Mouse (Mus musculus) gastrocnemius, postnatal 4 days (tissue): ENCODE measurements around the gene Olfr535. TPM values are rescaled to one million over a fixed set of nuclear protein-coding genes. Genes with fewer than 3 reads are reported as not detected.
"Not testable (repeated sequence)": the region's sequence is repeated elsewhere in the genome, so short reads cannot be mapped to it uniquely, and the experiment has no call there.

ENCODE experiments used
- DNase-seq, 2 experiments: peaks; one replicate each; pipeline ENCODE4 v3.0.0; 2021 to 2022; ENCODE audit warnings: low spot score in 2 of 2, mixed read lengths in 2 of 2
- long read RNA-seq, 2 experiments: library from polyadenylated mRNA; stranded (forward); transcript quantifications; one replicate each; pipeline ENCODE4 v2.0.0; 2021
- total RNA-seq, 2 experiments: library from RNA; stranded (reverse); gene quantifications; 2 replicates each; pipeline ENCODE4 v1.2.3; 2021

Olfr535 gene
- total RNA-seq = not detected
- long read RNA-seq, experiment 1 = 0 reads
- long read RNA-seq, experiment 2 = 0 reads

DNA sequence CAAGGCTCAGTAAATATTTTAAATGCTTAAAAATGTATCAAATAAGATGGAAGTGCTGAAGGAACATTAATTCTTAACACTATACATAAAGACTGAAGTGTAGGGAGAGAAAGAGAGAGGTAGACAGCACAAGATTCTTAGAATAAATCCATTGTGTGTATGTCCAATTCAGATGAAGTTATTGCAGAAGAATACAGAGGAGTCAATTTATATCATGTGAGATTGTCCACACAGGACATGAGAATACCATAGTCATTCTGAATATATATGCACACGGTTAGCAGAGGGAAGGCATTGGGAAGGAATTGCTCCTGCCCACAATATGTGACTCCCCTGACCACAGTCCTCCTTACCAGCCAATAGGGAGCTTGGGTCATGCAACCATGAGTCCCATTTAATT is at the start of gene Olfr535:
Gene Olfr535, plus strand, starts transcription at position 301 of the 400 bp plus-strand sequence.
- no peak for DNase-seq

DNA sequence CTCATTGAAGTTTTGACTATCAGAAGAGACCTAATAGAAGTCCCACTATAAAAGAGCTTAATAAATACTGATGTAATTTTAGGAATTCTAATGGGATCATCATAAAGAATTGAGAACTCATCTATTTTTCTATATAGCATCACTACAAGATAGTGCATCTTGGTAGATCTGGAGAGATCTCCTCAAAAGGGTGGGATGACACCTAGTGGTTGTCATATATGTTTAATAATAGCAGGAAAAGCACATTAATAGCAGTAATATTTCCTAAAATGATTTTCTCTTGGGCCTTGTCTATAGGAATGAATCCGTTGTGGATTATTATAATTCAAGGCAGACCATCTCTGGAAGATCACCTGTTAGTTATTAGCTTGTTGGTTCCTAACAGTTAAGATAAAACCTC is 40.9 kb upstream of the Olfr535 start:
- no peak for DNase-seq

DNA sequence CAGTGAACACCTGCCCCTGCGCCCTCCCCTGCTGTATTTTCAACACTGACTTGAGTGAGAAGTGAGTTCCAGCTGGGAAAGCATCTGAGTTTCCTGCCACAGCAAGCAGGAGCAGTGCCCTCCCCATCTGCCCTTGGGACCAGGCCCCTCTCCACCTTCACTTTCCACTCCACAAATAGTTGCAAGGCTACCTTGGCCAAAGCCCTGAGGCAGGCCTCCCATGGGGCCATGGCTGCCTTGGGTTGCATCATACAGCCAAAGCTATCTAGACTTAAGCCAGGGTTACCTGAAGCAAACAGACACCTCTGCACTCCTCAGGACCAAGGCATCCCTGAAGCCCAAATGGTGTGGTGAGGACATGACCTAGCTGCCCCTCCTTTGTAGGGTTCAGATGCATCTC is 20.9 kb upstream of the Olfr535 start, which contains the start of gene Olfr533:
Gene Olfr533, plus strand, starts transcription at position 301 of the 400 bp plus-strand sequence.
- not testable (repeated sequence) for DNase-seq

DNA sequence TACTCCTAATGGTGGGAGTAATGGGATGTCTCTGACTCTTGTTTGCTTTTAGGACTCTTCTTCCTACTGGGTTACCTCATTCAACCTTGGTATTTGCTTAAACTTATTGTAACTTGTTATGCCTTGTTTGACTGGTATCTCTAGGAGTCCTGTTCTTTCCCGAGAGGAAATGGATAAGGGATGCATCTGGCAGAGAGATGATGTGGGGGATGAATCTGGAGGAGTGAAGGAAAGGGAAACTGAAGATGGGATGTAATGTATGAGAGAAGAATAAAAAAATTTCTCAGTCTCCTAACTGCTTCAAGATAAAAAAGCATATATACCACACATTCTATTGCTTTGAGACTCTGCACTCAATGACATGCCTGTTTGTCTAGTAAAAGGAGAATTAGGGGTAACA is 6.1 kb upstream of the Olfr535 start:
- DNase-seq = no peak

DNA sequence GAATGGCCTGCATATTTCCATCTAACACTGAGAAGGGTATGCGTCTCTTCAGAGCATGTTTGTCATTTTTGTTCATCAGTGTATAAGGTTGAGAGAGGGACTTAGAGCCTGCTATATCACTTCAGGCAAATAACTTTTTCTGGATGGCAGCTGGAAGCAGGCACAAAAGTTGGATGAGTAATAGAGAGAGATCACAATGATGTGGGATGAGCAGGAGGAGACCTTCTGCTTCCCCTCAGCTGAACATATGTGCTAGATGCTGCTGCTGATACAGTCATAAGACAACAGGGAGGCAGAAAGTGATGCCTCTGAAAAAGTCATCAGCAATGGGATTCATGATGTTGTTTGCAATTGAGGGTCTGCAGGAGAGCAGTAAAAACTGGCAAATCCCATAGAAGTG is 5.3 kb upstream of the Olfr535 start:
- DNase-seq = no peak

DNA sequence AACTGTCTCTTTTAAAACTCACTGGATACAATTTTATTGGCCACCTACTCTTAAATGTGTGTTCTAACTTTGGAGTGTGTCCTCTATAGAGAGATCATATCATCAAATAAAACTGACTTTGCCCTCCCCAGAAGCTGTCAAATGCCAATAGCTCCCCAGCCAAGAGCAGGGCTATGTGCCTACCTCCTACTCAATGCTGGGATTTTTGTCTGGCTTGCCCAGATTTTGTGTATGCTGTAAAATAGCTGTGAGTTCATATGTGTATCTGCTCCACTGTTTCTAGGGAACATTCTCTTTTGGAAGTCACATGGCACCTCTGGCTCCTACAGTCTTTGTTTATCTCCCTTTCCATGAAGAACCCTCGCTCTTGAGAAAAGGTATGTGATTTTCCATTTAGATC is 5.0 kb downstream of the Olfr535 start:
- DNase-seq = no peak

DNA sequence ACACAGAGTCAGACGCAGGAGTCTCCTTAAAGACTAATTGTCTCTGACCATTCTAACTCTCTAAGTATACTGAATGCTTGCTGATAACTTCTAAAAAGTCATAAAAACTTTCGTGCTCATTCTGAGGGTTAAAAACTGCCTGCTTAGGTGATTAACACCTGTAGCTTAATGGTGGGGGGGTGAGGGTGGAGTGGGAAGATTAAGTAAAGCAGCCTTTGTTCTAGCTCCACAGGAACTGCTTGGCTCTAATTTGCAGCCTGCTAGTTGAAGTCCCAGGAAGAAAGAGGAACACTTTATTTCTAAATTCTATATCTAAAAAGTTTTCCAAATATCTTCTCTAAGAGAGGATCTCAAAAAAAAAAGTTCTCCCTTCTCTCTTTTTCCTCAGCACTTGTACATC is 10.2 kb downstream of the Olfr535 start:
- no peak for DNase-seq

DNA sequence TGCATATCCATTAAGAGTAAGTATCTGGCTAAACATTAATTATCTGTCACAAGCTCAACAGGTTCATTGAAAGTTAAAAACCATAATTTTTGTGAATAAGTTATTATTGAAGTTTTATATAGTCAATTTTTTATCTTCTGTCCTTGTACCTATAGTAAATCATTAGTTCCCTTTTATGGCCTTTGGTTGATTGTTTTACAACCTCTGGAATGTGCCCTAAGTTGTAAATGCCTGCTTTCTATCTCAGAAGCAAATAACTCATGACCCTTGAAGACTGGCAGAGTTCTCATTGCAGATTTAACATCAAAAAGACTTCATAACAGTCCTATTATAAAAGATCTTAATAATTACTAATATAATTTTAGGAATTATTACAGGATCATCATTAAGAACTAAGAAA is 10.7 kb downstream of the Olfr535 start:
- DNase-seq = no peak

DNA sequence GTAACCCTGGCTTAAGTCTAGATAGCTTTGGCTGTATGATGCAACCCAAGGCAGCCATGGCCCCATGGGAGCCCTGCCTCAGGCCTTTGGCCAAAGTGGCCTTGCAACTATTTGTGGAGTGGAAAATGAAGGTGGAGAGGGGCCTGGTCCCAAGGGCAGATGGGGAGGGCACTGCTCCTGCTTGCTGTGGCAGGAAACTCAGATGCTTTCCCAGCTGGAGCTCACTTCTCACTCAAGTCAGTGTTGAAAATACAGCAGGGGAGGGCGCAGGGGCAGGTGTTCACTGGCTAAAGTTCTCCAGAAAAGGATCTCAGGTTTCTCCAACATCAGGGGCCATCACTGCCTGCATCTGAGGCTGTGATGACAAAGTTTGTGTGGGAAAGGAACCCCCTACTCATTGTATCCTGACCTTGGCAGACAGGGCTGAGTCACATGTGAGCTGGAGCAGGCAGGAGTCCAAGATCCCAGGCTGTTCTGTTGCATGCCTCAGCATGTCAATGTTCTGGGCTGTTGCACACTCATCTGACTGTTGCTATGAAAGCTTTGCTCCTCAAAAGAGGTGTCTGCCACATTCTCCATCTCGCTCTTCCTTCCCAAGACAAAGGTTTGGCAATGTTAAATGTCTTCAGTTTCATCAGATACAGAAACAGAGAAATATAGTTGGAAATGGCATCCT is 23.5 kb downstream of the Olfr535 start, which contains the start of gene Olfr536:
Gene Olfr536, minus strand, starts transcription at position 51 of the 676 bp plus-strand sequence.
- DNase-seq = not testable (repeated sequence)

DNA sequence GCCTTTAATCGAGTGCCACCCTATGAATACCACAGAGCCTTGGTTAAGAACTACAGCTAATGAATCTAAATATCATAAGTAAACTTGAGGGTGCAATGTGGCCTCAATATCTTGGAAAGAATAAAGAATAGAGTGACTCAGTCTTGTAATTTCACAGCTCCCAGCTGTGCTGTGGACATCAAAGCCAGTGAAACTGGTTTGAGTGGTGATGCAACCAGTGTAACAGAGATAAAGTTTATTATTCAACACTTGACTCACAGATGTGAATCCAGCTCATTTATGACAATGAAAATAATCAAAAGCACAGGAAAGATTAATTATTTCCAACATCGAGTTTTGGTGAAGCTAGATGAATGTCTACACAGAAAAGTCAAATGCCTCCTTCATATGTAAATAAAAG is 55.7 kb downstream of the Olfr535 start:
- DNase-seq = no peak

Other genes starting within 250 kb of the Olfr535 start
- not detected for gene 5830411N06Rik, start 236.9 kb upstream of the Olfr535 start, total RNA-seq
- gene Olfr525, start 163.4 kb upstream of the Olfr535 start, total RNA-seq = not detected
- gene Olfr527, start 150.2 kb upstream of the Olfr535 start, total RNA-seq = not detected
- not detected for gene Olfr60, start 122.5 kb upstream of the Olfr535 start, total RNA-seq
- gene Olfr530, start 107.9 kb upstream of the Olfr535 start, total RNA-seq = not detected
- gene Olfr531, start 81.3 kb upstream of the Olfr535 start, total RNA-seq = not detected
- gene Olfr532, start 62.6 kb upstream of the Olfr535 start, total RNA-seq = not detected
- gene Olfr533, start 20.8 kb upstream of the Olfr535 start, total RNA-seq = not detected
- not detected for gene Olfr536, start 23.2 kb downstream of the Olfr535 start, total RNA-seq
- gene Olfr538, start 83.7 kb downstream of the Olfr535 start, total RNA-seq = not detected
- not detected for gene Olfr46, start 117.1 kb downstream of the Olfr535 start, total RNA-seq
- not detected for gene Olfr61, start 144.8 kb downstream of the Olfr535 start, total RNA-seq
- gene Olfr53, start 162.2 kb downstream of the Olfr535 start, total RNA-seq = not detected
- under 1 TPM in 1 of 2 experiments, not detected in 1; 0.02 TPM for gene Olfr539, start 175.7 kb downstream of the Olfr535 start, total RNA-seq
- gene Olfr45, start 197.7 kb downstream of the Olfr535 start, total RNA-seq = not detected
- not detected for gene Olfr541, start 213.1 kb downstream of the Olfr535 start, total RNA-seq